Mouse (Mus musculus): ENCODE measurements around the gene Mycbp2. TPM values are rescaled to one million over a fixed set of nuclear protein-coding genes. Genes with fewer than 3 reads are reported as not detected.

Mycbp2 gene
- 19.4 and 21.7 TPM in 2 replicates for polyA plus RNA-seq (2014; fragmentation: Nextera tagmentation; extraction: Ambion mirVana)

GRCm38 (mm10) chr14:103346729-103347505, at the start of gene Mycbp2:
TSS of gene Mycbp2 (minus strand) at chr14:103346814.
- H3K36me3 ChIP-seq (ENCODE audit: control insufficient read depth, insufficient read depth, low read length), result no peaks in the 10 kb centered on the region
- 4% methylated on average over 40 of the region's 41 CpGs for WGBS
- H3K4me1 ChIP-seq (ENCODE audit: control insufficient read depth, insufficient read depth, low read length), result no peaks in the 10 kb centered on the region
- H3K27ac ChIP-seq (replicated peaks; ENCODE audit: low read depth, low read length), result peak within 1 kb of the TSS; percentile 65; the same call in 1 of the 2 replicates
- H3K9ac ChIP-seq (ENCODE audit: low read length), result peak within 1 kb of the TSS; percentile 79
- no peaks in the 10 kb centered on the region for H3K27me3 ChIP-seq (ENCODE audit: control insufficient read depth, insufficient read depth, low read length)
- ATAC-seq (ENCODE audit: insufficient number of reproducible peaks, low FRiP score, low TSS enrichment, low read depth) (peak; percentile 98), DNase-seq (ENCODE audit: low spot score) (peak; percentile 98)
- H3K4me2 ChIP-seq (ENCODE audit: low read depth, severe bottlenecking), result peak within 1 kb of the TSS; percentile 72
- H3K4me3 ChIP-seq (ENCODE audit: low read depth, low read length), result peak within 1 kb of the TSS; percentile 84
- H3K9me3 ChIP-seq (ENCODE audit: control insufficient read depth, low read length), result no peaks in the 10 kb centered on the region

- no peak for ATAC-seq (ENCODE audit: insufficient number of reproducible peaks, low FRiP score, low TSS enrichment, low read depth)
- H3K9me3 ChIP-seq (ENCODE audit: control insufficient read depth, low read length), result no peaks in the 10 kb centered on the region
- WGBS, result 92% methylated on average over 7 of the region's 7 CpGs
- H3K27me3 ChIP-seq (ENCODE audit: control insufficient read depth, insufficient read depth, low read length), result no peaks in the 10 kb centered on the region
- no peak for DNase-seq (ENCODE audit: low spot score)
- H3K4me2 ChIP-seq (ENCODE audit: low read depth, severe bottlenecking), result no peak overlapping the region
- H3K27ac ChIP-seq (replicated peaks; ENCODE audit: low read depth, low read length), result no peak overlapping the region
- no peak overlapping the region for H3K4me3 ChIP-seq (ENCODE audit: low read depth, low read length)
- H3K36me3 ChIP-seq (ENCODE audit: control insufficient read depth, insufficient read depth, low read length), result no peaks in the 10 kb centered on the region
- no peak overlapping the region for H3K9ac ChIP-seq (ENCODE audit: low read length)
- no peaks in the 10 kb centered on the region for H3K4me1 ChIP-seq (ENCODE audit: control insufficient read depth, insufficient read depth, low read length)
Observed at GRCm38 (mm10) chr14:103392391-103392790, 45.8 kb upstream of the Mycbp2 start.

GRCm38 (mm10) chr14:103387431-103387830, 40.8 kb upstream of the Mycbp2 start:
- H3K4me2 ChIP-seq (ENCODE audit: low read depth, severe bottlenecking), result no peak overlapping the region
- H3K27me3 ChIP-seq (ENCODE audit: control insufficient read depth, insufficient read depth, low read length), result no peaks in the 10 kb centered on the region
- H3K36me3 ChIP-seq (ENCODE audit: control insufficient read depth, insufficient read depth, low read length), result no peaks in the 10 kb centered on the region
- H3K4me3 ChIP-seq (ENCODE audit: low read depth, low read length), result no peak overlapping the region
- H3K9me3 ChIP-seq (ENCODE audit: control insufficient read depth, low read length), result no peaks in the 10 kb centered on the region
- H3K9ac ChIP-seq (ENCODE audit: low read length), result no peak overlapping the region
- ATAC-seq (ENCODE audit: insufficient number of reproducible peaks, low FRiP score, low TSS enrichment, low read depth), result no peak
- DNase-seq (ENCODE audit: low spot score), result no peak
- 84% methylated on average over 4 of the region's 4 CpGs for WGBS
- H3K27ac ChIP-seq (replicated peaks; ENCODE audit: low read depth, low read length), result no peak overlapping the region
- no peaks in the 10 kb centered on the region for H3K4me1 ChIP-seq (ENCODE audit: control insufficient read depth, insufficient read depth, low read length)

- Histone ChIP-seq H3K27me3 (ENCODE audit: control insufficient read depth, insufficient read depth, low read length) (no peaks in the 10 kb centered on the region), H3K9ac (ENCODE audit: low read length) (no peak overlapping the region), H3K27ac (replicated peaks; ENCODE audit: low read depth, low read length) (no peak overlapping the region), H3K4me1 (ENCODE audit: control insufficient read depth, insufficient read depth, low read length) (no peaks in the 10 kb centered on the region), H3K4me3 (ENCODE audit: low read depth, low read length) (no peak overlapping the region), H3K4me2 (ENCODE audit: low read depth, severe bottlenecking) (no peak overlapping the region), H3K36me3 (ENCODE audit: control insufficient read depth, insufficient read depth, low read length) (no peaks in the 10 kb centered on the region), H3K9me3 (ENCODE audit: control insufficient read depth, low read length) (no peaks in the 10 kb centered on the region)
- WGBS, result 82% methylated on average over 8 of the region's 8 CpGs
- DNase-seq (ENCODE audit: low spot score) (no peak), ATAC-seq (ENCODE audit: insufficient number of reproducible peaks, low FRiP score, low TSS enrichment, low read depth) (no peak)
Observed at GRCm38 (mm10) chr14:103386871-103387270, 40.3 kb upstream of the Mycbp2 start.

- no peak overlapping the region for H3K27ac ChIP-seq (replicated peaks; ENCODE audit: low read depth, low read length)
- no peak overlapping the region for H3K4me3 ChIP-seq (ENCODE audit: low read depth, low read length)
- no peaks in the 10 kb centered on the region for H3K36me3 ChIP-seq (ENCODE audit: control insufficient read depth, insufficient read depth, low read length)
- ATAC-seq (ENCODE audit: insufficient number of reproducible peaks, low FRiP score, low TSS enrichment, low read depth) (no peak), DNase-seq (ENCODE audit: low spot score) (no peak)
- no peak overlapping the region for H3K4me2 ChIP-seq (ENCODE audit: low read depth, severe bottlenecking)
- no peaks in the 10 kb centered on the region for H3K27me3 ChIP-seq (ENCODE audit: control insufficient read depth, insufficient read depth, low read length)
- H3K4me1 ChIP-seq (ENCODE audit: control insufficient read depth, insufficient read depth, low read length), result no peaks in the 10 kb centered on the region
- no peaks in the 10 kb centered on the region for H3K9me3 ChIP-seq (ENCODE audit: control insufficient read depth, low read length)
- H3K9ac ChIP-seq (ENCODE audit: low read length), result no peak overlapping the region
- 70% methylated on average over 13 of the region's 13 CpGs for WGBS
Observed at GRCm38 (mm10) chr14:103385084-103385610, 38.5 kb upstream of the Mycbp2 start.

- 73% methylated on average over 3 of the region's 3 CpGs for WGBS
- Histone ChIP-seq H3K4me1 (ENCODE audit: control insufficient read depth, insufficient read depth, low read length) (no peaks in the 10 kb centered on the region), H3K4me2 (ENCODE audit: low read depth, severe bottlenecking) (no peak overlapping the region), H3K27ac (replicated peaks; ENCODE audit: low read depth, low read length) (no peak overlapping the region), H3K4me3 (ENCODE audit: low read depth, low read length) (no peak overlapping the region), H3K36me3 (ENCODE audit: control insufficient read depth, insufficient read depth, low read length) (no peaks in the 10 kb centered on the region), H3K9ac (ENCODE audit: low read length) (no peak overlapping the region), H3K27me3 (ENCODE audit: control insufficient read depth, insufficient read depth, low read length) (no peaks in the 10 kb centered on the region), H3K9me3 (ENCODE audit: control insufficient read depth, low read length) (no peaks in the 10 kb centered on the region)
- DNase-seq (ENCODE audit: low spot score) (no peak), ATAC-seq (ENCODE audit: insufficient number of reproducible peaks, low FRiP score, low TSS enrichment, low read depth) (no peak)
Observed at GRCm38 (mm10) chr14:103378703-103379102, 32.1 kb upstream of the Mycbp2 start.

DNA sequence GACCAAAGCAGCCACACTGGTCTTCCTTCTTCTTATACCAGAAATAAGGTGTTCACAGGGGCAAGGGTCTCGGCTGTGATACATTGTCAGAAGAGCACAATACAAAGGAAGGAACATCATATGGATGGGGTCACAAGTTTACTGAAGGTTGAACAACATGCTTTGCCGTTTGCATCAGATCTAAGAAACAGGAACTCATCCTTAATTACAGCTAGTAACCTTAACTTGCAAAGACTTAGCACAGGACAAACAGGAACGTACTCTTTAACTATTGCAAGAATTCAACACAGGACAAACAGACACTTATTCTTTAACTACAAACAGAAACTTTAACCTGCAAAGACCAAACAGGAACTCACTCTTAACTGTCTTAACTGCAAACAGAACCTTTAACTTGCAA, 30.2 kb upstream of the Mycbp2 start:
- ATAC-seq (ENCODE audit: insufficient number of reproducible peaks, low FRiP score, low TSS enrichment, low read depth), result no peak
- no peaks in the 10 kb centered on the region for H3K4me1 ChIP-seq (ENCODE audit: control insufficient read depth, insufficient read depth, low read length)
- H3K9me3 ChIP-seq (ENCODE audit: control insufficient read depth, low read length), result no peaks in the 10 kb centered on the region
- no peaks in the 10 kb centered on the region for H3K36me3 ChIP-seq (ENCODE audit: control insufficient read depth, insufficient read depth, low read length)
- no peak overlapping the region for H3K4me3 ChIP-seq (ENCODE audit: low read depth, low read length)
- H3K4me2 ChIP-seq (ENCODE audit: low read depth, severe bottlenecking), result no peak overlapping the region
- 78% methylated on average over 3 of the region's 3 CpGs for WGBS
- no peaks in the 10 kb centered on the region for H3K27me3 ChIP-seq (ENCODE audit: control insufficient read depth, insufficient read depth, low read length)
- DNase-seq (ENCODE audit: low spot score), result no peak
- H3K9ac ChIP-seq (ENCODE audit: low read length), result no peak overlapping the region
- no peak overlapping the region for H3K27ac ChIP-seq (replicated peaks; ENCODE audit: low read depth, low read length)

- Histone ChIP-seq H3K9me3 (ENCODE audit: control insufficient read depth, low read length) (no peaks in the 10 kb centered on the region), H3K27ac (replicated peaks; ENCODE audit: low read depth, low read length) (no peak overlapping the region), H3K27me3 (ENCODE audit: control insufficient read depth, insufficient read depth, low read length) (no peaks in the 10 kb centered on the region), H3K9ac (ENCODE audit: low read length) (no peak overlapping the region), H3K4me1 (ENCODE audit: control insufficient read depth, insufficient read depth, low read length) (no peaks in the 10 kb centered on the region), H3K4me3 (ENCODE audit: low read depth, low read length) (no peak overlapping the region), H3K4me2 (ENCODE audit: low read depth, severe bottlenecking) (no peak overlapping the region), H3K36me3 (ENCODE audit: control insufficient read depth, insufficient read depth, low read length) (no peaks in the 10 kb centered on the region)
- 90% methylated on average over 1 of the region's 1 CpGs for WGBS
- ATAC-seq (ENCODE audit: insufficient number of reproducible peaks, low FRiP score, low TSS enrichment, low read depth) (no peak), DNase-seq (ENCODE audit: low spot score) (no peak)
Observed at GRCm38 (mm10) chr14:103375523-103375922, 28.9 kb upstream of the Mycbp2 start.

Measured in limb, embryonic 11.5 days (tissue).